Mouse (Mus musculus): ENCODE data around the gene Samd15. TPM values are rescaled to one million over a fixed set of nuclear protein-coding genes. Genes with fewer than 3 reads are reported as not detected.
A peak's percentile ranks its signal among the peaks of the same experiment; 100 is the strongest.
"Not testable (repeated sequence)": the region's sequence is repeated elsewhere in the genome, so short reads cannot be mapped to it uniquely, and the experiment has no call there.

Samd15 gene
- polyA plus RNA-seq, 1 experiment from 2014 or later: 1.0 TPM

DNA sequence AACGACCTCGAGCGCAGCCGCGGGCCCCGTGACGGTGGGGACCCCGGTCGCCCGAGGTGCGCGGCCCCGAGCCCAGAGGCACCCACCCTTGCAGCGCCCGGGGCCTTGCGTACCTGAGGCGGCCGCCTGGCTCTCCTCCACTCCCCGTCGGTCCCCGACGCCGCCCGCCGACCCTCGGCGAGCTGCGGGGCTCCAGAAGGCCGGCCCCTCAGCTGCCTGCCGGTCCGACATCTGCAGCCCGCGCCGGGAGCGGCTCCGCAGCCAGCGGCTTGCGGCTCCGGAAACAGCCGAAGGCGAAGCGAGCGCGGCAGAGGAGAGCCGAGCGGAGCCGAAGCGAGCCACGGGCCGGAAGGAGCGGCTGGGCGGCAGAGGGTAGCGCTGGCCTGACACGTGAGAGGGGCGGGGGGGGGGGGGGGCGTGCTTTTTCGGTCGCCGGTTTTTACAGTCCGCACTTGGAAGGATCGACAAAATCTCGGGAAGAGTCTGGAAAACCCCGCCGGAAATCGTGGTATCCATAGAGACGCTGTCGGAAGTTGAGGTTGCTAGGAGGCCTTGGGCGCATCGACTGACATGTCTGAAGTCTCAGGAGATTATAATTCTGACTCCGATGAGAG, 557 bp downstream of the Samd15 start, which contains the start of gene Tmed8:
Gene Tmed8, minus strand, starts transcription at position 482 of the 614 bp plus-strand sequence.
- H3K36me3 ChIP-seq (ENCODE audit: control insufficient read depth, insufficient read depth, low read length): no peaks in the 10 kb centered on the region
- no peaks in the 10 kb centered on the region for H3K9me3 ChIP-seq (ENCODE audit: control insufficient read depth, low read length)
- whole genome bisulfite sequencing: under 1% methylated on average over 30 of the region's 70 CpGs
- TF ChIP-seq CTCF (IDR thresholded peaks at IDR 0.05; ENCODE audit: low read depth) (no peak), EP300 (optimal IDR thresholded peaks at IDR 0.05) (no peak)
- DNase-seq (ENCODE audit: low spot score) (peak; percentile 80), ATAC-seq (ENCODE audit: low FRiP score, low TSS enrichment) (peak; percentile 96)
- H3K9ac ChIP-seq (ENCODE audit: low read length): peak within 1 kb of the TSS; percentile 94
- peak within 1 kb of the TSS; percentile 97 for H3K4me2 ChIP-seq (replicated peaks; ENCODE audit: low read depth)
- peak within 1 kb of the TSS; percentile 67 for H3K27ac ChIP-seq (replicated peaks)
- no peaks in the 10 kb centered on the region for H3K4me1 ChIP-seq (replicated peaks; ENCODE audit: control insufficient read depth, insufficient read depth)
- H3K27me3 ChIP-seq (ENCODE audit: control insufficient read depth, insufficient read depth, low read length): no peaks in the 10 kb centered on the region
- peak within 1 kb of the TSS; percentile 90 for H3K4me3 ChIP-seq (ENCODE audit: low read depth, low read length)

DNA sequence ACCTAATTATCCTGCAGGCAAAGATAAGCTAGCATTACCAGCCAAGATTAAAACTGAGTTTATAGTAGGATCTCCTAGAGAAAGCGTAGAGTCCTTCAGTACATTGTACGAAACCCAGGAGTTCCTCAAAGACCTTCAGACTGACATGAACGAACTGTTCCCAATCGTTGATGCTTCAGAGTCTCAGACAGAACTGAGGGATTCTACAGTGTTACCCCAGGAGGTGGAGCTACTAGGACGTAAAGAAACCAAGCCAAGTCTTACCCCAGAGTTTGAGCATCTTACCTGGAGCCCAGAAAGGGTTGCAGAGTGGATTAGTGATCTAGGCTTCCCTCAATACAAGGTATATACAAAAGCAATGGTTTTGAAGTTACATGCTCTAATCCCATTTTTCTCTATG, 2.2 kb downstream of the Samd15 start:
- no peak for ATAC-seq (ENCODE audit: low FRiP score, low TSS enrichment)
- no peaks in the 10 kb centered on the region for H3K36me3 ChIP-seq (ENCODE audit: control insufficient read depth, insufficient read depth, low read length)
- no peaks in the 10 kb centered on the region for H3K4me1 ChIP-seq (replicated peaks; ENCODE audit: control insufficient read depth, insufficient read depth)
- no peak overlapping the region for H3K9ac ChIP-seq (ENCODE audit: low read length)
- no peak overlapping the region for H3K27ac ChIP-seq (replicated peaks)
- WGBS: 57% methylated on average over 5 of the region's 5 CpGs
- H3K9me3 ChIP-seq (ENCODE audit: control insufficient read depth, low read length): no peaks in the 10 kb centered on the region
- H3K27me3 ChIP-seq (ENCODE audit: control insufficient read depth, insufficient read depth, low read length): no peaks in the 10 kb centered on the region
- H3K4me3 ChIP-seq (ENCODE audit: low read depth, low read length): no peak overlapping the region
- no peak for DNase-seq (ENCODE audit: low spot score)
- TF ChIP-seq CTCF (IDR thresholded peaks at IDR 0.05; ENCODE audit: low read depth): peak; percentile 48
- no peak for TF ChIP-seq EP300 (optimal IDR thresholded peaks at IDR 0.05)
- no peak overlapping the region for H3K4me2 ChIP-seq (replicated peaks; ENCODE audit: low read depth)

DNA sequence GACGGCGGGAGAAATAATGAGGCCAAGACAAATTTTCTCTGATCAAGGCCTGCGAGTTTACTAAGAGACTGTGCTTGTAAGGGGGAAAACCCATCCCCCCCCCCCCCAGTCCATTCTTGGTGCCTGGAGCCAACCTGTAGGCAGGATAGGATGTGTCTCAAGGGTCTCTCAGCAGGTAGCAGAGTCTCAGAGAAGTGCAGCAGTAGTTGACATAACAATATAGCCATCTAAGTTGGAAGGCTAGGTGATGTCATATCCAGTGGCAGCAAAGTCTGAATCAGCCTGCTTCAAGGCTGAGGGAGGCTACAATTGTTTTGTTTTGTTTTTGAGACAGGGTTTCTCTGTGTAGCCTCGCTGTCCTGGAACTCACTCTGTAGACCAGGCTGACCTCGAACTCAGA, 6.3 kb downstream of the Samd15 start:
- H3K4me2 ChIP-seq (replicated peaks; ENCODE audit: low read depth); H3K27me3 ChIP-seq (ENCODE audit: control insufficient read depth, insufficient read depth, low read length); H3K36me3 ChIP-seq (ENCODE audit: control insufficient read depth, insufficient read depth, low read length); H3K27ac ChIP-seq (replicated peaks); DNase-seq (ENCODE audit: low spot score); H3K9me3 ChIP-seq (ENCODE audit: control insufficient read depth, low read length); H3K4me1 ChIP-seq (replicated peaks; ENCODE audit: control insufficient read depth, insufficient read depth); H3K4me3 ChIP-seq (ENCODE audit: low read depth, low read length); H3K9ac ChIP-seq (ENCODE audit: low read length); ATAC-seq (ENCODE audit: low FRiP score, low TSS enrichment): not testable (repeated sequence)
- WGBS: 87% methylated on average over 5 of the region's 5 CpGs

DNA sequence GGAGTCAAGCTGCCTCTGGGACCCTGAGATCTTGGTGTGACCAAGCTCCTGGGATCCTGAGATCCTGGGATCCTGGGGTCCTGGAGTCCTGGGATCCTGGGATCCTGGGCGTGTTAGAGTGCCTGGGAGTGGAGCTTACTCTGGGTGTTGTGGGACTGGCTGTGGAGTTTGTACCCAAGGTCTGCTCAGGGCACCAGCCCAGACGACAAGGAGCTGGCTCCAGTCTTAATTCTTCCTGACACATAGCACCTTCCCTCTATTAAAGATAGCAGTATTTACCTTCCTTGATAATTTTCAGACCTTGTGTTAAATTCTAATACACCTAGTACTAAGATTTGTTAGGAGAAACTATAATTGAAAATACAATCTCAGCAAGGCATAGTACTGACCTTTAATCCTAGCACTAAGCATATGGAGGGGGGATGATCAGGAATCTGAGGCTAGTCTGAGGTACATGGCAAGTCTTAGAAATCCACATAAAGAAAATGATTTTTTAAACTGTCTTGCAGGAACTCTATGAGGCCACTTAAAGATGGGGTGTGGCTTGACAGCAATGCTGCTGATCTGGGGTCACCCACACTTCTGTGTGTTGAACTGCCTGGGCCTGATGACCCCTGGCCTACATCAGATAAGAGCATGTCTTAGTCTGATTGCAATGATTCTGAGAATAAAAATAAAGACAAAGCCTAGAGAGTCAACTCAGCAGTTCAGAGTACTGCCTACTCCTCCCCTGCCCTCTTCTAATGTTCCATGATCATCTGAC, 13.5 kb downstream of the Samd15 start:
- H3K4me2 ChIP-seq (replicated peaks; ENCODE audit: low read depth): no peak overlapping the region
- no peaks in the 10 kb centered on the region for H3K9me3 ChIP-seq (ENCODE audit: control insufficient read depth, low read length)
- WGBS: 34% methylated on average over 2 of the region's 2 CpGs
- H3K9ac ChIP-seq (ENCODE audit: low read length): no peak overlapping the region
- no peaks in the 10 kb centered on the region for H3K27me3 ChIP-seq (ENCODE audit: control insufficient read depth, insufficient read depth, low read length)
- ATAC-seq (ENCODE audit: low FRiP score, low TSS enrichment) (peak; percentile 82), DNase-seq (ENCODE audit: low spot score) (peak; percentile 41)
- TF ChIP-seq EP300 (optimal IDR thresholded peaks at IDR 0.05): no peak
- no peak for TF ChIP-seq CTCF (IDR thresholded peaks at IDR 0.05; ENCODE audit: low read depth)
- H3K36me3 ChIP-seq (ENCODE audit: control insufficient read depth, insufficient read depth, low read length): no peaks in the 10 kb centered on the region
- H3K4me1 ChIP-seq (replicated peaks; ENCODE audit: control insufficient read depth, insufficient read depth): no peaks in the 10 kb centered on the region
- no peak overlapping the region for H3K4me3 ChIP-seq (ENCODE audit: low read depth, low read length)
- no peak overlapping the region for H3K27ac ChIP-seq (replicated peaks)

DNA sequence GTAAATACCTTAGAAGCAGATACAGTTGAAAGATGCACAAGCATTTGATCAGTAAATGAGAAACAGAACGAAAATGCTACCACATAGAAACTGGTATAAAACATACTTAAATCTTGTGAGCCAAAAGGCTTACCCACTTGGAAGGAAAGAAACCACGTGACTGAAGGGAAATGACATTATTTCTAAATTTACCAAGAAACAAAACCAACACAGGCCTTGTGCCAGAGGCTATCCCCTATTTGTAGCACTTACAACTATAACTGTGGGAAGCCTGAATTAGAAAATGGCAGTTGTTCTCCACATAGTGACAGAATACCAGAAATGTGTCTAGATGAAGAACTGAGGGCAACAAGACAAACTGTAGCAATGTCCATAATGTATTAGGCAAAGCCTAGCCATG, 16.5 kb downstream of the Samd15 start:
- ATAC-seq (ENCODE audit: low FRiP score, low TSS enrichment): no peak
- H3K4me3 ChIP-seq (ENCODE audit: low read depth, low read length): no peak overlapping the region
- H3K27me3 ChIP-seq (ENCODE audit: control insufficient read depth, insufficient read depth, low read length): no peaks in the 10 kb centered on the region
- no peaks in the 10 kb centered on the region for H3K9me3 ChIP-seq (ENCODE audit: control insufficient read depth, low read length)
- H3K9ac ChIP-seq (ENCODE audit: low read length): no peak overlapping the region
- no peaks in the 10 kb centered on the region for H3K4me1 ChIP-seq (replicated peaks; ENCODE audit: control insufficient read depth, insufficient read depth)
- 60% methylated on average over 2 of the region's 2 CpGs for WGBS
- no peak overlapping the region for H3K27ac ChIP-seq (replicated peaks)
- TF ChIP-seq EP300 (optimal IDR thresholded peaks at IDR 0.05) (no peak), CTCF (IDR thresholded peaks at IDR 0.05; ENCODE audit: low read depth) (no peak)
- no peak for DNase-seq (ENCODE audit: low spot score)
- H3K36me3 ChIP-seq (ENCODE audit: control insufficient read depth, insufficient read depth, low read length): no peaks in the 10 kb centered on the region
- H3K4me2 ChIP-seq (replicated peaks; ENCODE audit: low read depth): no peak overlapping the region

DNA sequence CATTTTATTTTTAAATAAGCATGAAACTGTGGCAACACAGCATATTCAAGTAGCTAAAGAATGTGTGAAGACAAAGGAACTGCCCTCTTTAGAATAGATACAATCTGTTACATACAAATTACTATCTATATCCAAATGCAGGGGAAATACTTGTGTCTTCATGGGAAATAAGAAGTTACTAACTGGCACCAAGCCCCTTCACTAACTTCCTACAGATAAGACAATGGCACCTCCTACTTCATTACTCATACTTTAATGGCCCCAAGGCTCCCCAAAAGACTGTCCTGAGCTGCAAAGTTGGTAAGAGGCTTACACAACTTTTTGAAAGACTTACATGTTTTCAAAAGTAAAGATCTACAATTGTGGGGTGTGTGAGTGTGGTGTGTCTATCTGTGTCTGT, 18.1 kb downstream of the Samd15 start:
- no peaks in the 10 kb centered on the region for H3K36me3 ChIP-seq (ENCODE audit: control insufficient read depth, insufficient read depth, low read length)
- H3K9me3 ChIP-seq (ENCODE audit: control insufficient read depth, low read length): no peaks in the 10 kb centered on the region
- ATAC-seq (ENCODE audit: low FRiP score, low TSS enrichment): no peak
- no peak overlapping the region for H3K4me3 ChIP-seq (ENCODE audit: low read depth, low read length)
- TF ChIP-seq CTCF (IDR thresholded peaks at IDR 0.05; ENCODE audit: low read depth) (no peak), EP300 (optimal IDR thresholded peaks at IDR 0.05) (no peak)
- H3K27me3 ChIP-seq (ENCODE audit: control insufficient read depth, insufficient read depth, low read length): no peaks in the 10 kb centered on the region
- no peak overlapping the region for H3K9ac ChIP-seq (ENCODE audit: low read length)
- no peak overlapping the region for H3K4me2 ChIP-seq (replicated peaks; ENCODE audit: low read depth)
- DNase-seq (ENCODE audit: low spot score): no peak
- H3K4me1 ChIP-seq (replicated peaks; ENCODE audit: control insufficient read depth, insufficient read depth): no peaks in the 10 kb centered on the region
- no peak overlapping the region for H3K27ac ChIP-seq (replicated peaks)

Data from stomach, postnatal 0 days (tissue).